Mouse (Mus musculus): ENCODE results near the gene Stra6l. TPM values are rescaled to one million over a fixed set of nuclear protein-coding genes. Genes with fewer than 3 reads are reported as not detected.
A peak's percentile ranks its signal among the peaks of the same experiment; 100 is the strongest.

The Stra6l gene
- polyA plus RNA-seq, 1 experiment from 2014 or later = 2.8 TPM

DNA sequence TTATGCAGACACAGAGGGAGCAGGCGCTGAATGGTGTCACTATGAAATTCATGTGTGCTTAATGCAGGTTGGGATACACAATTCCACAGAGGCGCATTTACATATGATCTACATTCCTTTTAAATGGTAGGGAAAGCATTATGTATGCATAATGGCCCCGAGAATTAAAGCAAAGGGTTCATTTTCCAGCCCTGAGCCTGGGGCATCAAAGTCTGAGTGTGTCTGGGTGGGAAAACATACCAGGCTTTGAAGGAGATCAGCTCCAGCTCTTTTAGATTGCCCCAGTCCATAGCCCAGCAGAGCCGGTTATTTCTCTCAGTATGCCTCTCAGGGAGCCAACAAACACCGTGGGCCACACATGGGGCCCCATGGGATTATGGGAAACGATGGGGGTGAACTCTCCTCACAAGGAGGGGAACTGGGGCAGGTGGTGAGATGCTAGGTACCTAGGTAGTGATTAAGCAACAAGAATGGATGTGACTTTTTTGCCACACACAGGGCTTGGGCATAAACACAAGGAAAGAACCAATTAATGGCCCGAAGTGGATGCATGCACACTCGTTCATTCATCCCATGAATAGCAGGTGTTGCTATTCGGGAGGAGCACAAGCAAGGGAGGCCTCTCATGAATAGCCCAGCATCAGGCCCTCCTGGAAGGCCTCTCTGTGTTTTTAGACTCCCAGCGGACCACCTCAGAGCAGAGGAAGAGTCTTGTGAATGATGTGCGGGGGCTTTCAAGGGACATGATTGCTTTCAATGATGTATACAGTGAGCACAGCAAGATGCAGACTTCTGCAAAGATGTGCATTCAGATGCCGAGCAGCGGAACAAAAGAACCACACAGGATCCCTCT is 18.3 kb upstream of the Stra6l start:
- DNase-seq (ENCODE audit: low spot score) = no peak
- peaks cover 46% of the 10 kb centered on the region for H3K27me3 ChIP-seq (ENCODE audit: control insufficient read depth, insufficient read depth, low read length)
- no peak overlapping the region for H3K4me3 ChIP-seq (ENCODE audit: low read depth, low read length)
- no peak overlapping the region for H3K4me2 ChIP-seq (ENCODE audit: low read depth, severe bottlenecking)
- no peaks in the 10 kb centered on the region for H3K36me3 ChIP-seq (ENCODE audit: control insufficient read depth, insufficient read depth, low read length)
- no peaks in the 10 kb centered on the region for H3K9me3 ChIP-seq (ENCODE audit: control insufficient read depth, low read length)
- 64% methylated on average over 13 of the region's 13 CpGs for WGBS
- H3K27ac ChIP-seq (replicated peaks; ENCODE audit: low read depth, low read length) = no peak overlapping the region
- peaks cover 7% of the 10 kb centered on the region for H3K4me1 ChIP-seq (ENCODE audit: control insufficient read depth, insufficient read depth, low read length)
- H3K9ac ChIP-seq (ENCODE audit: low read length) = no peak overlapping the region
- ATAC-seq (ENCODE audit: insufficient number of reproducible peaks, low FRiP score, low TSS enrichment, low read depth) = no peak

DNA sequence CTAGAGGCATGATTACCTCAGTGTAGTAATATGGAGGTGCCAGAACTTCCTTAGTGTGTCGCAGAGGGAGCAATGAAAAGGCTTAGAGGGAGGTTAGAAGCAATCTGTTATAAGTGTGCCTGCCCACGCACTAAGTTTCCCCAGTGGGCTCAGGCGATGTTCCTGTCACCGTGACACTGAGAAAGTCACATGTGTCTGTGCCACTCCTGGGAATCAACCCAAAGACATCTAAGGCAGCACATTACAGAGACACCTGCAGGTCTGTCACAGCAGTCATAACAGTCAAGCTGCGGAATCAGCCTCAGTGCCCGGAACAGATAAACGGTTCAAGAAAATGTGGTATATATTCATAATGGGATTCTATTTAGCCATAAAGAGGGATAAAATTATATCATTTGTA is 16.5 kb upstream of the Stra6l start:
- WGBS = 90% methylated on average over 7 of the region's 7 CpGs
- Histone ChIP-seq H3K9ac (ENCODE audit: low read length) (no peak overlapping the region), H3K36me3 (ENCODE audit: control insufficient read depth, insufficient read depth, low read length) (no peaks in the 10 kb centered on the region), H3K9me3 (ENCODE audit: control insufficient read depth, low read length) (no peaks in the 10 kb centered on the region), H3K27me3 (ENCODE audit: control insufficient read depth, insufficient read depth, low read length) (peaks cover 28% of the 10 kb centered on the region), H3K4me2 (ENCODE audit: low read depth, severe bottlenecking) (no peak overlapping the region), H3K4me3 (ENCODE audit: low read depth, low read length) (no peak overlapping the region), H3K27ac (replicated peaks; ENCODE audit: low read depth, low read length) (no peak overlapping the region), H3K4me1 (ENCODE audit: control insufficient read depth, insufficient read depth, low read length) (no peaks in the 10 kb centered on the region)
- DNase-seq (ENCODE audit: low spot score) (no peak), ATAC-seq (ENCODE audit: insufficient number of reproducible peaks, low FRiP score, low TSS enrichment, low read depth) (no peak)

DNA sequence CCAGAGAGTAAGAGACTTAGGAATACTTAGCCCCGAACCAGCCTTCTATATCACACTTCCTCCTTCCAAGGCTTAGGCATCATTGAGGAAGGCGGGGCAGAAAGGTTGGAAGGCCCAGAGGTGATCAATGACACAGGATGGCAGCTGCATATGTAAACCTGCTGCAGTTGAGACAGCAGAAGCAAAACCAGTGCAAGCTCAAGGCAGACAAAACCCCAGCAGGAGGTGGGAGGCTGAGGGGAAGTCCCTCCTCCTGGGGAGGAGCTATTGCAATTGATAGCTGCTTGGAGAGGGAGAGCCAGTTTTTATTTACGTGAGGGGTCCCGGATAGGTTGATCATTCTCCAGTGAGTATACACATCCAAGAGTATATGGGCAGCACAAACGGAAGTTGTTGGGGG is 15.0 kb upstream of the Stra6l start:
- DNase-seq (ENCODE audit: low spot score) = no peak
- no peaks in the 10 kb centered on the region for H3K4me1 ChIP-seq (ENCODE audit: control insufficient read depth, insufficient read depth, low read length)
- H3K27ac ChIP-seq (replicated peaks; ENCODE audit: low read depth, low read length) = no peak overlapping the region
- H3K4me3 ChIP-seq (ENCODE audit: low read depth, low read length) = no peak overlapping the region
- no peaks in the 10 kb centered on the region for H3K36me3 ChIP-seq (ENCODE audit: control insufficient read depth, insufficient read depth, low read length)
- no peak overlapping the region for H3K4me2 ChIP-seq (ENCODE audit: low read depth, severe bottlenecking)
- H3K9me3 ChIP-seq (ENCODE audit: control insufficient read depth, low read length) = no peaks in the 10 kb centered on the region
- H3K27me3 ChIP-seq (ENCODE audit: control insufficient read depth, insufficient read depth, low read length) = peaks cover 14% of the 10 kb centered on the region
- WGBS = 52% methylated on average over 5 of the region's 5 CpGs
- no peak for ATAC-seq (ENCODE audit: insufficient number of reproducible peaks, low FRiP score, low TSS enrichment, low read depth)
- H3K9ac ChIP-seq (ENCODE audit: low read length) = no peak overlapping the region

DNA sequence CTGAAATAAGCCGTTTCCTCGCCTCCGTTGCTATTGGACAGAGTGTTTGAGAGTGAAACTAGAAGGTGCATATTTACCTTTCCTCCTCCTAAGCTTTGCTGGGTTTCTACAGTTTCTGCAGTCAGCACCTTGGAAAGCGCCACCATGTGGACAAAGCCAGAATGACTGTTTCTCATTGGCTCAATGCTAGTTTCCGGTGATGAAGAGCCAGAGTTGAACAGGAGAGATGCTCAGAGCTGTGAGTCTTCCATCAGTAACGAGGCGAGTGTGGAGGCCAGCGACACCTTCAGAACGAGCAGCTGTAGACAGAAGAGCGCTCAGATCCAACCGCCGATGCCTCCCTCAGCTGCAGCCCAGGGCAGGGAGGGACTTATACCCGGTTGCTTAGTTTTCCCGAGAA is 4.1 kb upstream of the Stra6l start:
- no peak overlapping the region for H3K27ac ChIP-seq (replicated peaks; ENCODE audit: low read depth, low read length)
- H3K36me3 ChIP-seq (ENCODE audit: control insufficient read depth, insufficient read depth, low read length) = no peaks in the 10 kb centered on the region
- H3K9ac ChIP-seq (ENCODE audit: low read length) = no peak overlapping the region
- H3K4me1 ChIP-seq (ENCODE audit: control insufficient read depth, insufficient read depth, low read length) = peaks cover 14% of the 10 kb centered on the region
- WGBS = 43% methylated on average over 14 of the region's 14 CpGs
- H3K4me2 ChIP-seq (ENCODE audit: low read depth, severe bottlenecking) = no peak overlapping the region
- H3K27me3 ChIP-seq (ENCODE audit: control insufficient read depth, insufficient read depth, low read length) = 0 out of 2 replicates have a peak, but pooled peaks cover 5% of the 10 kb centered on the region
- H3K4me3 ChIP-seq (ENCODE audit: low read depth, low read length) = no peak overlapping the region
- ATAC-seq (ENCODE audit: insufficient number of reproducible peaks, low FRiP score, low TSS enrichment, low read depth) (no peak), DNase-seq (ENCODE audit: low spot score) (peak; percentile 80)
- no peaks in the 10 kb centered on the region for H3K9me3 ChIP-seq (ENCODE audit: control insufficient read depth, low read length)

DNA sequence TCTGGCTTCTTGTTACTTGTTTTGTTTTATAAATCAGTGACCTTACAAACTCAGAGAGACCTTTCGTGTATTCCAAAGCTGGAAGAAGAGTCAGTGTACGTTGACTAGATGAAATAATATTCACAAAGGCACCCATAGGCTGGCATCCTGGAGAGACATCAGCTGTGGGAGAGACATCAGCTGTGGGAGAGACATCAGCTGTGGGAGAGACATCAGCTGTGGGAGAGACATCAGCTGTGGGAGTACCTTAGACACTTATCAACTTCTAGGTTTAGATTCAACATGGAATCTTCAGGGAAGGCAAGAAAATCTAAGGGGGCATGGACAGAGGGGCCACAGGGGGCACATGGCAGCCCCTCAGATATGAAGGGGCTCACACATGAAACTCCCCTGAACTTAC is 2.2 kb upstream of the Stra6l start:
- H3K9ac ChIP-seq (ENCODE audit: low read length) = no peak overlapping the region
- ATAC-seq (ENCODE audit: insufficient number of reproducible peaks, low FRiP score, low TSS enrichment, low read depth) (no peak), DNase-seq (ENCODE audit: low spot score) (no peak)
- H3K27ac ChIP-seq (replicated peaks; ENCODE audit: low read depth, low read length) = no peak overlapping the region
- no peak overlapping the region for H3K4me3 ChIP-seq (ENCODE audit: low read depth, low read length)
- H3K4me1 ChIP-seq (ENCODE audit: control insufficient read depth, insufficient read depth, low read length) = peaks cover 16% of the 10 kb centered on the region
- H3K4me2 ChIP-seq (ENCODE audit: low read depth, severe bottlenecking) = no peak overlapping the region
- H3K36me3 ChIP-seq (ENCODE audit: control insufficient read depth, insufficient read depth, low read length) = no peaks in the 10 kb centered on the region
- H3K9me3 ChIP-seq (ENCODE audit: control insufficient read depth, low read length) = no peaks in the 10 kb centered on the region
- WGBS = 92% methylated on average over 2 of the region's 2 CpGs
- peaks cover 7% of the 10 kb centered on the region; the same call in 1 of the 2 replicates for H3K27me3 ChIP-seq (ENCODE audit: control insufficient read depth, insufficient read depth, low read length)

DNA sequence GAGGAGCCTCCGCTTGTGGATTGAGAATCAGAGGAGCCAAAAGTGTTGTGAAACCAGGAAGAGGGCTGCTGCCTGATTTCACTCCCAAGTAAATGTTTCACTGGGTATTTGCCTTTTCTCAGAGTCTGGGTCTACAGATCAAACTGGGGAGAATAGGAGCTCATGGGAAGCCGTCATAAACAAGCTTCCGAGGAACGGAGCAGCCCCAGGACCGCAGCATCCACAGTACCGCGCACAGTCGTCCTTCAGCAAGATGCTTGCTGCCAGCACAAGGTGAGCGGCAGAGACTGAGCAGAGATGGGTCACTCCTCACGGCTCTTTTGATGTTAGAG is 327 bp downstream of the Stra6l start:
- DNase-seq (ENCODE audit: low spot score) = no peak
- 0 out of 2 replicates have a peak overlapping the region, but pooled peaks have one; percentile 17 for H3K4me3 ChIP-seq (ENCODE audit: low read depth, low read length)

DNA sequence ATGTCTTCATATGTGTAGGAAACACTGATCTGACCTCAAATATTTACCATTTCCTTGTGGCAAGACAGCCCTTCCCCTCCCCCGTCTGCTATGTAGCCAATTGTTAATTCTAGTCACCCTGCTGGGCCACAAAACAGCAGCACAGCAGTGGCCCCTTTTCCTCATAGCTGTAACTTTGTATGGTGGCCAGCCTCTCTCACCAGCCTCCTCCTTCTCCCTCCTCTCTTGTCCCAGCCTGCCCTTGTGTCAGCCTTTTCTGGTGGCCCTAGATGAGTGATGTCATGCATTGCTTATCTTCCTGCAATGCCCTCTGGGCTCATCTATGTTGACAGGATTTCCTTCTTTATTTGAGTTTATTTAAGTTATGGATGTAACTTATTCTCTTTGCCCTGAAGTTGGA is 955 bp downstream of the Stra6l start:
- 40% methylated on average over 1 of the region's 1 CpGs for WGBS
- Histone ChIP-seq H3K4me3 (ENCODE audit: low read depth, low read length) (no peak overlapping the region), H3K4me2 (ENCODE audit: low read depth, severe bottlenecking) (0 out of 2 replicates have a peak overlapping the region, but pooled peaks have one; percentile 3), H3K27ac (replicated peaks; ENCODE audit: low read depth, low read length) (no peak overlapping the region), H3K36me3 (ENCODE audit: control insufficient read depth, insufficient read depth, low read length) (no peaks in the 10 kb centered on the region), H3K27me3 (ENCODE audit: control insufficient read depth, insufficient read depth, low read length) (peaks cover 7% of the 10 kb centered on the region; the same call in 1 of the 2 replicates), H3K9ac (ENCODE audit: low read length) (no peak overlapping the region), H3K4me1 (ENCODE audit: control insufficient read depth, insufficient read depth, low read length) (peaks cover 16% of the 10 kb centered on the region), H3K9me3 (ENCODE audit: control insufficient read depth, low read length) (no peaks in the 10 kb centered on the region)
- ATAC-seq (ENCODE audit: insufficient number of reproducible peaks, low FRiP score, low TSS enrichment, low read depth) (no peak), DNase-seq (ENCODE audit: low spot score) (no peak)

More for the DNA sequence above, 327 bp downstream of the Stra6l start:
- no peak; the same call in 1 of the 2 replicates for ATAC-seq (ENCODE audit: insufficient number of reproducible peaks, low FRiP score, low TSS enrichment, low read depth)
- H3K4me1 ChIP-seq (ENCODE audit: control insufficient read depth, insufficient read depth, low read length) = peaks cover 16% of the 10 kb centered on the region
- 14% methylated on average over 10 of the region's 10 CpGs for WGBS
- peak overlapping the region; percentile 39 for H3K4me2 ChIP-seq (ENCODE audit: low read depth, severe bottlenecking)
- H3K9me3 ChIP-seq (ENCODE audit: control insufficient read depth, low read length) = no peaks in the 10 kb centered on the region
- no peak overlapping the region for H3K9ac ChIP-seq (ENCODE audit: low read length)
- H3K27ac ChIP-seq (replicated peaks; ENCODE audit: low read depth, low read length) = peak overlapping the region; percentile 59; the same call in 1 of the 2 replicates
- H3K36me3 ChIP-seq (ENCODE audit: control insufficient read depth, insufficient read depth, low read length) = no peaks in the 10 kb centered on the region
- H3K27me3 ChIP-seq (ENCODE audit: control insufficient read depth, insufficient read depth, low read length) = peaks cover 7% of the 10 kb centered on the region; the same call in 1 of the 2 replicates

DNA sequence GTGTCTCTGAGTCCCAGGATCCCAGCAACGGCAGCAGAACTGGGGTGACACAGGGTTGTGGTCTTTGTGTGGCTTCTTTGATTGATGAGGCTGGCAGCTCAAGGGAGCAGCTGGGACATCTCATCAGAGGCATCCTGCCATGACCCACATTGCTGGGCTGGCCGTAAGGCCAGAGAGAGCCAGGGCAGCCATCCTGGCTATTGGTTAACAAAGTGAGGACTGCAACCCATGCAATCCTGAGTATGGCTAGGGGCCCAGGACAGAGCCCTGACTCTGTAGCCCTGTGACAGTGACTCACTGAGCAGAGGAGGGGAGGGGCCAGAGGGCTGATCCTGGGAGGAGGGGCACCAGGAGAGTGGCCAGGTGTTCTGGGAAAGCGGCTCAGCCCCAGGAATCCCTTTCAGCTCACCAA is 3.2 kb downstream of the Stra6l start:
- Histone ChIP-seq H3K27me3 (ENCODE audit: control insufficient read depth, insufficient read depth, low read length) (peaks cover 7% of the 10 kb centered on the region; the same call in 1 of the 2 replicates), H3K4me1 (ENCODE audit: control insufficient read depth, insufficient read depth, low read length) (peaks cover 19% of the 10 kb centered on the region), H3K4me3 (ENCODE audit: low read depth, low read length) (no peak overlapping the region), H3K4me2 (ENCODE audit: low read depth, severe bottlenecking) (no peak overlapping the region), H3K9ac (ENCODE audit: low read length) (no peak overlapping the region), H3K27ac (replicated peaks; ENCODE audit: low read depth, low read length) (no peak overlapping the region), H3K9me3 (ENCODE audit: control insufficient read depth, low read length) (no peaks in the 10 kb centered on the region), H3K36me3 (ENCODE audit: control insufficient read depth, insufficient read depth, low read length) (no peaks in the 10 kb centered on the region)
- ATAC-seq (ENCODE audit: insufficient number of reproducible peaks, low FRiP score, low TSS enrichment, low read depth) = no peak
- no peak for DNase-seq (ENCODE audit: low spot score)
- 20% methylated on average over 3 of the region's 3 CpGs for whole genome bisulfite sequencing
